Mouse (Mus musculus) Patski (cell line): ENCODE data around the gene Pex14. TPM values are rescaled to one million over a fixed set of nuclear protein-coding genes. Genes with fewer than 3 reads are reported as not detected.

Source experiments
- ATAC-seq: fragments of 100-300 bp; one replicate; pipeline ENCODE4 v1.8.0; 2021
- CTCF ChIA-PET: fragments of 350-600 bp; sonication (Branson Sonifier 250); formaldehyde crosslinking; loops from one replicate; lab custom pipeline; 2022; ENCODE audit warnings: inconsistent platforms; lab: Charles Lee
- POLR2A ChIA-PET: fragments of 350-600 bp; sonication (Branson Sonifier 250); formaldehyde crosslinking; loops from one replicate; lab custom pipeline; 2022; ENCODE audit warnings: antibody characterized with exemption, inconsistent platforms; lab: Charles Lee
- DNase-seq: peaks from one replicate; pipeline ENCODE4 v3.0.0-alpha.2; 2011; ENCODE audit warnings: low read depth, low spot score
- H3K27me3 ChIP-seq: fragments of 371-371 bp; one replicate; pipeline ENCODE4 v1.5.1; 2021
- CTCF ChIP-seq: fragments of 100-300 bp; IDR thresholded peaks from one replicate; pipeline ENCODE4 v1.5.1; 2021
- in situ Hi-C: fragments of 300-500 bp; cut with MboI; formaldehyde crosslinking; loops from 3 replicates; pipeline ENCODE4 v1.11.1; 2018; ENCODE audit warnings: low pct_unique_long_range_greater_than_20kb, mixed read lengths
- polyA plus RNA-seq: library from polyadenylated mRNA; unstranded; gene quantifications from one replicate; pipeline ENCODE4 v1.2.3, GENCODE M21; 2021

The Pex14 gene
- polyA plus RNA-seq, 1 experiment from 2014 or later: 41.3 TPM

- DNase-seq: no peak
- ATAC-seq: no peak
- ChIA-PET POLR2A (no interaction called here), CTCF (no interaction called here)
- no peak for TF ChIP-seq CTCF
- in situ Hi-C loops: no loop called here
- no peaks in the 10 kb centered on the region for H3K27me3 ChIP-seq
These were observed 176.3 kb downstream of the Pex14 start for GRCm38 (mm10) chr4:148923414-148923813.

- ATAC-seq (no peak), DNase-seq (no peak)
- CTCF ChIA-PET: no interaction called here
- H3K27me3 ChIP-seq: no peaks in the 10 kb centered on the region
- in situ Hi-C loops: no loop called here
- POLR2A ChIA-PET: no interaction called here
- TF ChIP-seq CTCF: no peak
These were observed 177.4 kb downstream of the Pex14 start for GRCm38 (mm10) chr4:148922221-148922700.

- ChIA-PET CTCF (no interaction called here), POLR2A (no interaction called here)
- H3K27me3 ChIP-seq: no peaks in the 10 kb centered on the region
- in situ Hi-C loops: no loop called here
- no peak for TF ChIP-seq CTCF
- DNase-seq: no peak
- ATAC-seq: no peak
These were observed 179.1 kb downstream of the Pex14 start for GRCm38 (mm10) chr4:148920610-148921009.

- DNase-seq (no peak), ATAC-seq (no peak)
- ChIA-PET CTCF (interaction anchor here (1.1 to 1.3 kb wide), 2 partner anchors 98 to 157 kb away, joined by 3 to 4 read pairs; no protein-coding TSS in a partner anchor), POLR2A (interaction anchor here (0.5 kb wide), 1 partner anchor 174 kb away, joined by 7 read pairs; no protein-coding TSS in a partner anchor)
- in situ Hi-C loops: no loop called here
- H3K27me3 ChIP-seq: no peaks in the 10 kb centered on the region
- no peak for TF ChIP-seq CTCF
These were observed 180.8 kb downstream of the Pex14 start for GRCm38 (mm10) chr4:148918707-148919447.

GRCm38 (mm10) chr4:148915849-148916248, 183.8 kb downstream of the Pex14 start:
- POLR2A ChIA-PET: interaction anchor here (1.3 kb wide), 1 partner anchor 96 kb away, joined by 4 read pairs; no protein-coding TSS in a partner anchor
- in situ Hi-C loops: no loop called here
- ATAC-seq (no peak), DNase-seq (no peak)
- CTCF ChIA-PET: interaction anchor here (1.7 kb wide), 1 partner anchor 11 kb away, joined by 8 read pairs; no protein-coding TSS in a partner anchor
- TF ChIP-seq CTCF: no peak
- H3K27me3 ChIP-seq: no peaks in the 10 kb centered on the region

GRCm38 (mm10) chr4:148914863-148915622, 184.6 kb downstream of the Pex14 start:
- in situ Hi-C loops: loop anchor here (5.0 kb wide), 2 partner anchors 113 to 127 kb away; partner anchors contain the start of gene Casz1
- ChIA-PET POLR2A (interaction anchor here (1.0 to 1.3 kb wide), 2 partner anchors 9 to 95 kb away, joined by 3 to 4 read pairs; no protein-coding TSS in a partner anchor), CTCF (interaction anchor here (1.7 kb wide), 1 partner anchor 10 kb away, joined by 8 read pairs; no protein-coding TSS in a partner anchor)
- no peak for DNase-seq
- peak; percentile 32 for ATAC-seq
- no peaks in the 10 kb centered on the region for H3K27me3 ChIP-seq
- no peak for TF ChIP-seq CTCF

GRCm38 (mm10) chr4:148912826-148913590, 186.7 kb downstream of the Pex14 start:
- ChIA-PET POLR2A (no interaction called here), CTCF (no interaction called here)

GRCm38 (mm10) chr4:148912134-148912533, 187.5 kb downstream of the Pex14 start:
- ATAC-seq (no peak), DNase-seq (no peak)
- in situ Hi-C loops: loop anchor here (5.0 kb wide), 2 partner anchors 110 to 130 kb away; partner anchors contain the start of gene Casz1
- ChIA-PET CTCF (no interaction called here), POLR2A (no interaction called here)
- TF ChIP-seq CTCF: no peak
- no peaks in the 10 kb centered on the region for H3K27me3 ChIP-seq

More at GRCm38 (mm10) chr4:148912826-148913590, 186.7 kb downstream of the Pex14 start:
- no peak for DNase-seq
- no peak for ATAC-seq
- no peaks in the 10 kb centered on the region for H3K27me3 ChIP-seq
- TF ChIP-seq CTCF: no peak
- in situ Hi-C loops: loop anchor here (5.0 kb wide), 2 partner anchors 111 to 129 kb away; partner anchors contain the start of gene Casz1

Other genes starting within 250 kb of the Pex14 start
- 16.3 TPM for gene Dffa, start 4.3 kb upstream of the Pex14 start, polyA plus RNA-seq
- 0.18 TPM for gene Cort, start 26.9 kb upstream of the Pex14 start, polyA plus RNA-seq
- 12.5 TPM for gene Cenps, start 37.8 kb upstream of the Pex14 start, polyA plus RNA-seq
- gene Pgd, start 66.9 kb upstream of the Pex14 start, polyA plus RNA-seq: 110 TPM
- gene Kif1b, start 207.8 kb upstream of the Pex14 start, polyA plus RNA-seq: 32.9 TPM